Comparison of ENCODE assay signal across 9 mouse cellular contexts in genomic region chr2:121169173-121169572, GRCm38 (mm10). TPM values are rescaled to one million over a fixed set of nuclear protein-coding genes. Genes with fewer than 3 reads are reported as not detected.
DNase-seq lines count a peak whose midpoint lies in the region; ATAC-seq and TF ChIP-seq lines count a peak whose summit lies in the region.
"Had no signal": no experiment of that assay in that cellular context is flagged by ENCODE, and none has a peak within 500 bp of the region (broad histone marks: within the 10 kb centered on the region; RNA-seq: fewer than 3 reads in every experiment).

No protein-coding gene starts in this region.

- no peaks in the 10 kb centered on the region for H3K9me3 ChIP-seq in erythroblast, embryonic 14.5 days (ENCODE audit: control insufficient read depth, low read length)
- no peaks in the 10 kb centered on the region for H3K9me3 ChIP-seq in liver, embryonic 14.5 days (ENCODE audit: control insufficient read depth, low read length)

- H3K36me3 ChIP-seq in erythroblast, embryonic 14.5 days (ENCODE audit: control insufficient read depth) = peaks cover 49% of the 10 kb centered on the region
- peaks cover 8% of the 10 kb centered on the region for H3K36me3 ChIP-seq in thymus, adult 2 months (ENCODE audit: control insufficient read depth, insufficient read depth, low read length)
- peaks cover 9% of the 10 kb centered on the region for H3K36me3 ChIP-seq in liver, embryonic 14.5 days (replicated peaks; ENCODE audit: control insufficient read depth, insufficient read depth, low read depth)

- H3K27ac ChIP-seq in thymus, adult 2 months (ENCODE audit: control insufficient read depth, insufficient read depth, low read length) = no peak overlapping the region
- H3K27ac ChIP-seq in liver, embryonic 14.5 days = no peak overlapping the region

- no peak for TF ChIP-seq EP300 in liver, embryonic 14.5 days (IDR thresholded peaks at IDR 0.05; ENCODE audit: low read depth)

- no peak for ATAC-seq in erythroblast, adult 5-6 weeks (replicated peaks; ENCODE audit: low FRiP score, poor library complexity, severe bottlenecking)
- ATAC-seq in liver, embryonic 14.5 days (ENCODE audit: insufficient read depth) = no peak
- ATAC-seq: inflammation-experienced regulatory T-cells, adult 6 months had no signal

- peak overlapping the region; percentile 75 for H3K9ac ChIP-seq in liver, embryonic 14.5 days (replicated peaks)

- peak overlapping the region; percentile 100 for H3K4me2 ChIP-seq in liver, embryonic 14.5 days (ENCODE audit: low read depth)

- TF ChIP-seq CTCF in thymus, adult 2 months (IDR thresholded peaks at IDR 0.05; ENCODE audit: borderline replicate concordance, control insufficient read depth, extremely low read depth, insufficient read depth, low read length, poor library complexity) = no peak
- no peak for TF ChIP-seq CTCF in liver, embryonic 14.5 days (IDR thresholded peaks at IDR 0.05; ENCODE audit: low read depth)

- peak overlapping the region; percentile 85 for H3K4me3 ChIP-seq in erythroblast, embryonic 14.5 days (replicated peaks)
- H3K4me3 ChIP-seq in thymus, adult 2 months (ENCODE audit: control insufficient read depth, insufficient read depth, low read length) = peak overlapping the region; percentile 12; the same call in 1 of the 2 replicates
- peak overlapping the region; percentile 11 to 65; a peak in 3 of 4 replicates for H3K4me3 ChIP-seq in liver, embryonic 14.5 days (ENCODE audit: insufficient read depth in 1 of 2, low read depth in 2 of 2, low read length in 2 of 2)

- H3K27me3 ChIP-seq in erythroblast, embryonic 14.5 days (ENCODE audit: control insufficient read depth) = no peaks in the 10 kb centered on the region
- H3K27me3 ChIP-seq in thymus, adult 2 months (ENCODE audit: control insufficient read depth, insufficient read depth, low read length) = no peaks in the 10 kb centered on the region
- no peaks in the 10 kb centered on the region for H3K27me3 ChIP-seq in liver, embryonic 14.5 days (ENCODE audit: control insufficient read depth, insufficient read depth, low read length)

- no peak for DNase-seq in thymus, adult 2 months
- DNase-seq in thymus, postnatal 4 days = no peak
- no peak for DNase-seq in liver, embryonic 14.5 days (ENCODE audit: low read depth in 3 of 3, low spot score in 3 of 3)
- DNase-seq in spleen, postnatal 14 days (ENCODE audit: low spot score in 2 of 2) = no peak
- DNase-seq in layer of hippocampus, adult 8-10 months (ENCODE audit: low spot score in 2 of 2) = no peak
- no peak for DNase-seq in ovary, postnatal 36 days (ENCODE audit: low spot score)

- peaks cover 36% of the 10 kb centered on the region for H3K4me1 ChIP-seq in erythroblast, embryonic 14.5 days (ENCODE audit: control insufficient read depth)
- H3K4me1 ChIP-seq in thymus, adult 2 months (replicated peaks; ENCODE audit: control insufficient read depth, insufficient read depth, low read length) = peaks cover 14% of the 10 kb centered on the region
- H3K4me1 ChIP-seq in liver, embryonic 14.5 days (replicated peaks; ENCODE audit: control insufficient read depth in 2 of 2, insufficient read depth in 2 of 2, low read length in 1 of 2) = peaks cover 9 to 13% of the 10 kb centered on the region in 2 experiments

- 40% methylated on average over 4 of the region's 4 CpGs for WGBS in thymus, adult 2 months
- WGBS in liver, embryonic 14.5 days (ENCODE audit: insufficient replicate concordance) = 57% methylated on average over 4 of the region's 4 CpGs

- no peak for TF ChIP-seq POLR2A in thymus, adult 2 months (IDR thresholded peaks at IDR 0.05; ENCODE audit: control insufficient read depth, extremely low read depth, insufficient read depth, low read length, poor library complexity)

RNA-seq across cellular contexts. Expression of gene Tubgcp4, which starts 1.3 kb away (rescaled TPM):
- polyA plus RNA-seq in erythroblast, embryonic 14.5 days (2012) = 1.1 and 1.3 TPM in 2 replicates
- total RNA-seq in erythroblast, adult 5-6 weeks (2015; ENCODE audit: low replicate concordance) = 16.3 and 22.2 TPM in 2 replicates
- total RNA-seq in erythroblast, adult 5-6 weeks (2017; ENCODE audit: low replicate concordance) = 11.7 and 19.1 TPM in 2 replicates
- 113 and 114 TPM in 2 replicates for polyA plus RNA-seq in thymus, adult 2 months (2012; rRNA removed)
- polyA plus RNA-seq in liver, embryonic 14.5 days (2012; rRNA removed) = 13.0 and 15.0 TPM in 2 replicates
- 20.3 and 21.3 TPM in 2 replicates for polyA plus RNA-seq in liver, embryonic 14.5 days (2014; fragmentation: Nextera tagmentation; extraction: Ambion mirVana)
- total RNA-seq in layer of hippocampus, adult 8-10 months (2022) = 10 to 100 TPM; 32.3 to 47.9 (median 41.5) TPM

RNA-seq across cellular contexts. Expression of gene Zscan29, which starts 1.8 kb away (rescaled TPM):
- 0.47 and 0.48 TPM in 2 replicates for polyA plus RNA-seq in erythroblast, embryonic 14.5 days (2012)
- total RNA-seq in erythroblast, adult 5-6 weeks (2015; ENCODE audit: low replicate concordance) = 8.8 and 13.3 TPM in 2 replicates
- 11.3 and 12.9 TPM in 2 replicates for total RNA-seq in erythroblast, adult 5-6 weeks (2017; ENCODE audit: low replicate concordance)
- 7.5 and 8.7 TPM in 2 replicates for polyA plus RNA-seq in thymus, adult 2 months (2012; rRNA removed)
- polyA plus RNA-seq in liver, embryonic 14.5 days (2012; rRNA removed) = 1.5 and 2.0 TPM in 2 replicates
- 2.8 and 3.1 TPM in 2 replicates for polyA plus RNA-seq in liver, embryonic 14.5 days (2014; fragmentation: Nextera tagmentation; extraction: Ambion mirVana)
- 1 to 10 TPM; 7.1 to 8.1 (median 7.7) TPM for total RNA-seq in layer of hippocampus, adult 8-10 months (2022)

RNA-seq across cellular contexts. Expression of gene Lcmt2, which starts 28.7 kb away (rescaled TPM):
- polyA plus RNA-seq in erythroblast, embryonic 14.5 days (2012) = 0.27 and 0.32 TPM in 2 replicates
- total RNA-seq in erythroblast, adult 5-6 weeks (2015; ENCODE audit: low replicate concordance) = 1.7 and 2.5 TPM in 2 replicates
- total RNA-seq in erythroblast, adult 5-6 weeks (2017; ENCODE audit: low replicate concordance) = 2.0 and 4.0 TPM in 2 replicates
- 13.3 and 14.9 TPM in 2 replicates for polyA plus RNA-seq in thymus, adult 2 months (2012; rRNA removed)
- polyA plus RNA-seq in liver, embryonic 14.5 days (2012; rRNA removed) = 3.6 and 4.1 TPM in 2 replicates
- polyA plus RNA-seq in liver, embryonic 14.5 days (2014; fragmentation: Nextera tagmentation; extraction: Ambion mirVana) = 8.4 and 8.9 TPM in 2 replicates
- total RNA-seq in layer of hippocampus, adult 8-10 months (2022) = 1 to 10 TPM; 7.8 to 9.5 (median 8.6) TPM

RNA-seq across cellular contexts. Expression of gene Adal, which starts 28.9 kb away (rescaled TPM):
- polyA plus RNA-seq in erythroblast, embryonic 14.5 days (2012) = 0.20 and 0.50 TPM in 2 replicates
- 1.2 and 3.3 TPM in 2 replicates for total RNA-seq in erythroblast, adult 5-6 weeks (2015; ENCODE audit: low replicate concordance)
- 4.6 and 7.8 TPM in 2 replicates for total RNA-seq in erythroblast, adult 5-6 weeks (2017; ENCODE audit: low replicate concordance)
- 6.9 and 7.0 TPM in 2 replicates for polyA plus RNA-seq in thymus, adult 2 months (2012; rRNA removed)
- 3.7 and 5.6 TPM in 2 replicates for polyA plus RNA-seq in liver, embryonic 14.5 days (2012; rRNA removed)
- polyA plus RNA-seq in liver, embryonic 14.5 days (2014; fragmentation: Nextera tagmentation; extraction: Ambion mirVana) = 7.5 and 9.0 TPM in 2 replicates
- total RNA-seq in layer of hippocampus, adult 8-10 months (2022) = 10 to 100 TPM; 18.9 to 24.9 (median 21.8) TPM

RNA-seq across cellular contexts. Expression of gene Tgm7, which starts 59.6 kb away (rescaled TPM):
- polyA plus RNA-seq in erythroblast, embryonic 14.5 days (2012) = not detected in 2 replicates
- not detected in 2 replicates for total RNA-seq in erythroblast, adult 5-6 weeks (2015; ENCODE audit: low replicate concordance)
- not detected in 2 replicates for total RNA-seq in erythroblast, adult 5-6 weeks (2017; ENCODE audit: low replicate concordance)
- 0.34 and 0.38 TPM in 2 replicates for polyA plus RNA-seq in thymus, adult 2 months (2012; rRNA removed)
- polyA plus RNA-seq in liver, embryonic 14.5 days (2012; rRNA removed) = 0.02 TPM in 1 of 2 replicates, not detected in the other
- polyA plus RNA-seq in liver, embryonic 14.5 days (2014; fragmentation: Nextera tagmentation; extraction: Ambion mirVana) = not detected in 2 replicates
- total RNA-seq in layer of hippocampus, adult 8-10 months (2022) = under 1 TPM in 3 of 4 experiments, not detected in 1; 0.16 to 0.49 (median 0.40) TPM
- polyA plus RNA-seq: inflammation-experienced regulatory T-cells, adult 6 months had no signal

Comparison
In these comparisons a context has a peak if more than half of its experiments do, and no peak if none do; other contexts are left out.
1. H3K4me3 ChIP-seq: peak in every context shown above with its lines; median percentile 85 in erythroblast, embryonic 14.5 days; 38 in liver, embryonic 14.5 days; 12 in thymus, adult 2 months.